Mouse (Mus musculus) cerebellum, adult 18-20 months (tissue): ENCODE measurements at regions not wholly inside any gene's neighbourhood (a gene's known extent, or its start where the extent isn't known, plus 50 kb on each side); places are given as distances from the start of the nearest gene placed in this dataset.
"Not testable (repeated sequence)": the region's sequence is repeated elsewhere in the genome, so short reads cannot be mapped to it uniquely, and the experiment has no call there.

Experiments used
- DNase-seq, 2 experiments: peaks; one replicate each; pipeline ENCODE4 v3.0.0; 2021

- no peak for DNase-seq
Observed at GRCm38 (mm10) chr6:20555320-20555883, 659.9 kb upstream of the Kcnd2 start.

GRCm38 (mm10) chr6:20572621-20573020, 642.7 kb upstream of the Kcnd2 start:
- peak; percentile 13 to 14 for DNase-seq

- no peak for DNase-seq
Observed at GRCm38 (mm10) chr6:20574734-20575133, 640.6 kb upstream of the Kcnd2 start.

- no peak for DNase-seq
Observed at GRCm38 (mm10) chr6:20598783-20599182, 616.5 kb upstream of the Kcnd2 start.

- peak; percentile 86 for DNase-seq
Observed at GRCm38 (mm10) chr6:20604170-20604569, 611.1 kb upstream of the Kcnd2 start.

- no peak for DNase-seq
Observed at GRCm38 (mm10) chr6:20620476-20620875, 594.8 kb upstream of the Kcnd2 start.

GRCm38 (mm10) chr6:20626382-20626781, 588.9 kb upstream of the Kcnd2 start:
- DNase-seq: no peak

GRCm38 (mm10) chr6:20627071-20627470, 588.2 kb upstream of the Kcnd2 start:
- no peak for DNase-seq

- peak; percentile 76 to 79 for DNase-seq
Observed at GRCm38 (mm10) chr6:20640301-20640700, 575.0 kb upstream of the Kcnd2 start.

- peak; percentile 76 to 86 for DNase-seq
Observed at GRCm38 (mm10) chr6:20641375-20641774, 573.9 kb upstream of the Kcnd2 start.

GRCm38 (mm10) chr6:20641851-20642250, 573.5 kb upstream of the Kcnd2 start:
- DNase-seq: peak in 1 of 2 experiments; percentile 27

GRCm38 (mm10) chr6:20657042-20657441, 558.3 kb upstream of the Kcnd2 start:
- DNase-seq: no peak

GRCm38 (mm10) chr6:20673219-20673618, 542.1 kb upstream of the Kcnd2 start:
- no peak for DNase-seq

- DNase-seq: not testable (repeated sequence)
Observed at GRCm38 (mm10) chr6:20686447-20687238, 528.7 kb upstream of the Kcnd2 start.

- DNase-seq: not testable (repeated sequence)
Observed at GRCm38 (mm10) chr6:20687239-20687575, 528.1 kb upstream of the Kcnd2 start.

- DNase-seq: no peak
Observed at GRCm38 (mm10) chr6:20725948-20726347, 489.4 kb upstream of the Kcnd2 start.

GRCm38 (mm10) chr6:20739095-20739494, 476.2 kb upstream of the Kcnd2 start:
- peak; percentile 26 to 27 for DNase-seq

- peak; percentile 31 to 45 for DNase-seq
Observed at GRCm38 (mm10) chr6:20740406-20740805, 474.9 kb upstream of the Kcnd2 start.

- no peak for DNase-seq
Observed at GRCm38 (mm10) chr6:20741240-20741639, 474.1 kb upstream of the Kcnd2 start.

- peak; percentile 74 to 90 for DNase-seq
Observed at GRCm38 (mm10) chr6:20757240-20757639, 458.1 kb upstream of the Kcnd2 start.

- DNase-seq: no peak
Observed at GRCm38 (mm10) chr6:20761300-20761699, 454.0 kb upstream of the Kcnd2 start.

GRCm38 (mm10) chr6:20775872-20776271, 439.4 kb upstream of the Kcnd2 start:
- DNase-seq: no peak
